Mouse (Mus musculus) urinary bladder, adult 18-20 months (tissue): ENCODE results near the gene Zcchc17.

Source experiments
- DNase-seq, 2 experiments: peaks; one replicate each; pipeline ENCODE4 v3.0.0; 2022; ENCODE audit warnings: low spot score in 2 of 2, mixed read lengths in 2 of 2

The Zcchc17 gene

DNA sequence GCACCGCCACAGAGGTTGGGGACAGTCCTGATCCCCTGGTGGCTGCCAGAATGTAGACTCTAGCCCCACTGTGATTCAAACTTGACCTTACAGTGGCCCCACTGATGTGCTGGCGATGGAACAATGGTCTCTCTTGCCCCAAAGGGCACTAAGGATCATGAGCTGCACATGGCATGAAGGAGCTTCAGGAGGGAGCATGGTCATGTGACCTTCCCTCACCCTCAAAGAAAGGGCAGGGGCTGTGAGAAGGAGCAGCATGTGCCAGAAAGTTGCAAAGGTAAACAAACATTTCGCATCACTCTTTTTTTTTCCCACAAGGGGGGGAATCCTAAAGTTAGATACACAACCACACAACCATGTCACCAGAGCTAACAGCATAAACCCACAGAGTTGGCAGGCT, 41.6 kb downstream of the Zcchc17 start:
- DNase-seq = no peak

GRCm38 (mm10) chr4:130316691-130317090, 43.1 kb downstream of the Zcchc17 start:
- no peak for DNase-seq

GRCm38 (mm10) chr4:130315771-130316527, 43.8 kb downstream of the Zcchc17 start:
- DNase-seq = no peak

GRCm38 (mm10) chr4:130313552-130313951, 46.2 kb downstream of the Zcchc17 start:
- no peak for DNase-seq

GRCm38 (mm10) chr4:130312526-130312925, 47.2 kb downstream of the Zcchc17 start:
- no peak for DNase-seq

DNA sequence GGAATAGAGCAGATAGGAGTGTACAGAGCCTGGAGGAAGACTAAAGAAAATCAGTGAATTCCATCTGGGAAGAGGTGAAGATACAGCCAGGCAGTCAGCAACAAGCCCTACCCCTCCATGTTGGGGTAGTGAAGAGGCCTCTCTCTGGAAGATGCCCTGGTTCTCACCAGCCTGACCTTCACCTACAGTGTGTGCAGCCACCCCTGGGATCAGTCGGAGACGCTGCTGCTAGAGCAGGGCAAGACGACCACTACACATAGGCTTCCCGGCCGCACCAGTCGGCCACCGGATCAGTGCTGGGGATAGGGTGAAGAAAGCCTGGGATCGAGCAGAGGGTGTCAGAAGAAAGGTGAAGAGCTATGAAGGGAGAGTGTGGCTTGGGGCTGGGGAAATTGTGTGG, 50.5 kb downstream of the Zcchc17 start:
- DNase-seq = no peak

DNA sequence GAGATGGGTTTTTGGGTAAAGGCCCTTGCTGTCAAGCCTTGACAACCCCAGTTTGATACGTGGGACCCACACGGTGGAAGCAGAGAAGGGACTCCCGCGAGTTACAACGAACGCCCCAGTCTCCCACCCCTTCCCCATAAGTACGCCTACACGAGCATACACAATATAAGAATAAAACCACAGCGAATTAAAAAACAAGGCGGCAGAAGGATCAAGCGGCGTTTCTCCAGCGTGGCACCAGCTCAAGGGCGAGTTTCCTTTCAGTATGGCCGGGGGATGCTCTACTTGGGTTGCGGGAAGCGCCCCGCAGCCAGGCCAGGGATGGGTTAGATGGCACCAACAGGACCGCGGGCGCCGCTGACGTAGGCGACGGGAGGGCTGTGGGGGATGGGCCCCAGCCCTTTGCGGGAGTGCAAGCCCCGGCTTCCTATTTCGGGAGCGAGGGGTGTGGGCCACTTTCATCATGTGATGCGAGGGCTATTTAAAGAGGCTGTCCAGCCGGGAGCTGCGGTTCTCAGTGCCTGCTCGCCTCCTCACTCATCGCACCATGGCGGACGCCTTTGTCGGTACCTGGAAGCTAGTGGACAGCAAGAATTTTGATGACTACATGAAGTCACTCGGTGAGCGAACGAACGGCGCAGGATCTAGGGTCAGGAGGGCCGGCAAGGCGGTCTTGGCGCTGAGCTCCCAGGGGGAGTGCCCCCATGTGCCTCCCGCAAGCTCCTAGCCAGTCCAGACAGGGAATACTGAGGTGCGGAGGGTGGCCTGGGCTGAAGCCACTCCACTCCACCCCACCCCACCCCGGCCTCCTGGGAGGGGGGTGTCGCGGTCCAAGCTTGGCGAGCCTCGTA, 51.3 kb downstream of the Zcchc17 start, which contains the start of the genes Fabp3 and Gm10570:
TSS of gene Fabp3 (plus strand) at position 365 of the 851 bp plus-strand sequence.
TSS of gene Gm10570 (minus strand) at position 444 of the 851 bp plus-strand sequence.
- DNase-seq = peak; percentile 27 to 41

DNA sequence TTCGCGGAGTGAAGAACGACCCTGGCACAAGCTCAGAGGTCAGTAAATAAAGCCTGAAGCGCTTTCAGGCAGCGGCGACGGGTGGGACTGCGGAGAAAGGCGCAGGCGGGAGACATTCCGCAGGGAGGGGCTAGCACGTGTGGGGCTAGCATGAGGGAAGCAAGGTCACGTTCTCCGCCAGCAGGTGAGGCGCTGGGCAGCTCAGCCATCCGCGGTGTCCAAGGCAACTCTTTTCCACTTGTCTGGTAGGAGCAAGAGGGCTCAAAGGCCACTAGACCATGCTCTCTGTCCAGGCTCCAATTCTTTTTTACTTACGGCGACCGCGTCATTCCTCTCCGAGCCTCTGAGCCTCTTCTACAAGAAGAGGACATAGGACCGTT, 51.9 kb downstream of the Zcchc17 start:
- DNase-seq = peak; percentile 10 to 30

DNA sequence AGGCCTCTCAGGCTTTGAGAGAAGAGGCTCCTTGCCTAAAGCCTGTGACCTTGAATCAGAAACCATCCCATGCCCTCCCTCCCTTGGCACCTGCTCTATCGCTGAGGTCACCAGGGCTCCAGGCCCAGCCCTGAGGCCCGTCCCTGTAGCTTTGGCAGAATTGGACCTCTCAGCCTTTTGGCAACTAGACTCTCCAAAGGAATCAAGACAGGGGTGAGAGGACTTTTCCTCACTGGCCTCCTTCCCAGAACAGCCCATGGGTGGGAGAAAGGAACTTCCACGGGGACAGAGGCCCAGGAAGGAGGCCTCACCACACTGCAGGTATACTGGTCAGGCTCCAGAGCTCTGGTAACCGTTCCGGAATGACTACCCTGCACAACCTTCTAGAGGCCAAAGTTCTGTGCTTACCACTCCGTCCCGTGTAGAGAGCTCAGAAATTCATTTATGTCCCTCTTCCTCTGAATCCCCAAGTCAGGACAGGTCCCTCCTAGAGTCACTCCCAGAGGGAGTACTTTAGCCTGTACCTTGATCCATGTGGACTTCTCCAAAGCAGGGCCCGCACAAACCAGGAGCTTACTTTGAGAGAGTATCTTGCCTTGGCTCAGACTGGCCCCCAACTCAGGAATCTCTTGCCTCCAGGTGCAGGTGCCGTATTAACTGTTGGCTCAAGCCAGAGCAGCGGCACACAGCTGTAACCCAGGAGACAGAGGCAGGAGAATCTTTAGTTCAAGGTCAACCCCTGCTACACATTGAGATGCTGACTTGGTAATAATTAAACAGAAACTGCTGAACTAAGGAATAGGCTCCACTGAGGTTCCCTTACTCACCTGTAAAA, 52.7 kb downstream of the Zcchc17 start:
- DNase-seq = no peak

- DNase-seq = no peak
Measured at GRCm38 (mm10) chr4:130304746-130305145, 55.0 kb downstream of the Zcchc17 start.

DNA sequence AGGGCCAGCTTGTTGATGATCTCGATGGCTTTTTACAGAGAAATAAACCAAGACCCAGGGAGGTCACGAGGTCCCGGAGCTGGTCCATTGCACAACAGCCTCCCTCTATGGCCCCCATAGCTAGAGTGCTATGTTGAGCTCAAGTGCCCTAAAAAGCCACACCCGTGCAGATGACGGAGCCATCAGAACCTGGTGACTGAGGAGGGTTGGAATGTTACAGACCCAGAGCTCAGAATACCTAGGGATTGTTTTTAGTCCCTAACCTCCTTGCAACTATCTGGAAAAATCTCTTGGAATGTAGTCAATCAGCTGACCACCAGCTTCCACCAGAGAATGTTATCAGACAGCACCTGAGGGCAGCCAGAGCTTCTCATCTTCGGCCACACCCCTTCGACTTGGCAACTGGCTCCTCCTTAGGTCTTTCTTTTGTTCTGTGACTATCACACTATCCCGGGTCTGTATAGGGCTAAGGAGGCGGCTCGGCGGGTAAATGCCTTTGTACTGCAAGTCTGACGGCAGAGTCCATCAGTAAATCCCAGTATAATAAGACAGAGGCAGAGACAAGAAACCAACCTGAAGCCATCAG, 57.4 kb downstream of the Zcchc17 start:
- DNase-seq = no peak

- no peak for DNase-seq
Measured at GRCm38 (mm10) chr4:130299629-130300018, 60.1 kb downstream of the Zcchc17 start.

DNA sequence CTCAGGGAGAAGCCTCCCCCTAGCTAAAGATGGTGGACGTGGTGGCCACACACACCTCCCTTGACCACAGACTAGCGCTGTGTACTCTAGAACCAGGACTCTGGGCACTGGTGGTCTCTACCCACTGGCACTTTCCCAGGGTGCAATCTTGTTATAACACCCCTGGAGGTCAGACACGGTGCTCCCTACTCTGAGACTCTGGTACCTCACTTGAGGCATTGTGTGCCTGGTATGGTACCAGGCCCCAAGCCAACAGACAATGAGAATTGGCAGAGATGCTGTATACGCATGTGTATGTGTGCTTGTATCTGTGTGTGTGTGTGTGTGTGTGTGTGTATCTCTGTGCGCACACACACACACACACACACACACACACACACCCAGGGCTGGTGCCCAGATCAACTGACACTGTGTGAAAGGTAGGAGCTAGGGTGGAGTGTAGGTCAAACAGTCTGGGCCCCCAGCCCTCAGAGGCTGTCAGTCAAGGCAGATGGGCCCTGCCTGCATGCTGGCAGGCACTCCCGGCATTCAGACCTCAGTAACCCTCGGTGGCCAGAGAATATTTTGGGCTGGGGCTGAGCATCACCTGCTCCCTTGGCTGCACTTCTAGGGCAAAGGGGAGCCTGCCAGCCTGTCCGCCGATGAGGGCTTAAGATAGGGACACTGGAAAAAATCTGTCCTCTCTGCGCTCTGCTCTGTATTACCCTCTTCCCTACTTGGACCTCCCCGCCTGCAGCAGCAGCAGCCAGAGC, 60.7 kb downstream of the Zcchc17 start:
- DNase-seq = no peak

- DNase-seq = no peak
Measured at GRCm38 (mm10) chr4:130297123-130297529, 62.6 kb downstream of the Zcchc17 start.

DNA sequence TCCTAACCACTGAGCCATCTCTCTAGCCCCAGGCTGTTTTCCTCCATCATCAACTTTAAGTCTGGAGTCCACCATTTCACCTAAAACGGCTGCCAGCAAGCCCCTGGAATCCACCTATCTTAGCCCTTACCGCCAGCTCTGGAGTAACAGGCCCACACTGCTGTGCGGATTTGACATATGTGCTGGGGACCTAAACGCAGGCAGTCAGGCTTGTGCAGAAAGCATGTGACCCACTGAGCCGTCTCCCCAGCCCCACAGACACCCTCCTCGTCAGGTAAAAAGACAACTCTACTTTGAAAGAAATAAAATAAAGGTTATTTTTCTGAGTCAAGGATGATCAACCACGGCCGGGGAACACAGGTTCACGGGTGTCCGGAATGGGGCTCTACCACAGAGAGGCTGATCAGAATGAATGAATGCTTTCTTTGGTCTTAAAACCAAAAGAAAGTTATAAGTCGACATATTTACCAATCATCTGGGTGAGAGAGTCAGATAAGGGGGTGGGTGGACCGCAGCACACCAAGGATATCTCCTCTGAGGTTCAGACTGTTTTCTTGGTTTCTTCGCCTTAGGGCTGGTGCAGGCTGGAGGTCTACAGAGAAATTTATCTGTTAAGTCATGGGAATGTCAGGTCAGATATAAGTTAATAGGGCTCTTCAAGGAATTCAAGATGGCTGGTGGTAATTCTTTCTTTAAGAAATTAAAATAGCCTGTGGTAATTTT, 63.3 kb downstream of the Zcchc17 start:
- no peak for DNase-seq

DNA sequence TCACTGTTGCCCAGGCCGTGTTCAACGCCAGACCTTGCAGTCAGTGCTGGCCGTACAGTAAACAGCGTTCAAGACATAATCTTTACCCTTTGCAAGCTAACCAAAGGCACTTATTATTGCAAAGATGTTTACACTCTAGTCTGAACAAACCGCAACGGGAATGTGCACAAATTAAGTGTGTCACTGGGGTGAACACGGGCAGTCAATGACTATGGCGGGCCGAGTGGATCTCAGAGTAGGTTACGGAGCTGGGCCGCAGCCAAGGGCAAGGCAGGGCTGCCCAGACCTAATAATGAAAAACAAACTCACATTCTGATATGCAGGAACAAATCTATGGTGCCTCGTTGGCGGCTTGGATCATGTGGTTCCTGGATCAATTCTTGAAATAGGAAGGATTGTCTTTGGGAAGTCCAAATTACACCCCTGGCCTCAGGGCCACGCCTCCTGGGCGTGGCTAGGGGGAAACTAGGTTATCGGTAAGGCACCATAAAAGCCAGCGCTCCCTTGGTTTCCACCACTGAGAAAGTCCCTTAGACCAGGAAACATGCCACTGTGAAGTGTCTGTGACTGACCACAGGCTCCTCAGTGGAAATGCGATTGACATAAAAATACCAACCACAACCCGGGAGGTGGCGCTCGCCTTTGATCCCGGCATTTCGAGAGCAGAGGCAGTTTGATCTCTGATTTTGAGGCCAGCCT, 64.5 kb downstream of the Zcchc17 start:
- DNase-seq = peak in 1 of 2 experiments; percentile 15

- DNase-seq = no peak
Measured at GRCm38 (mm10) chr4:130294513-130294912, 65.2 kb downstream of the Zcchc17 start.

DNA sequence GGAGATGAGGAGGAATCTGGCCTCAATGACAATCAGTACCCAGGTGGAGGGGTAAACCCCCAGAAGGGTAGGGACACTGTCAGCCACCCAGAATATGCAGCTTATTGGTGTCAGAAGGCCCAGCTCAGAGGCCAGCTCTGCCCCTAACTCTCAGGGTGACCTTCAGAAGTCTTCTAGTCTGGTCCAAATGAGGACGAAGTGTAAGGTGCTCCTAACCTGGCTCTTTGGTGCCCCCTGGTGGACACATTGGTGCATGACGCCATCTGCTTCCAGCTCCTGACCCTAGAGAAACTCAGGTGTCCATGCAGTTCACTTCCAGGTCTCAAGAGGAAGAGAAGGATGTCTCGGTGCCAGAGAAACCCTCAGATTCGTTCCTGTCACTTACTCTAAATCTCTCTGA, 67.5 kb downstream of the Zcchc17 start:
- DNase-seq = peak; percentile 34 to 72

GRCm38 (mm10) chr4:130289824-130290223, 69.9 kb downstream of the Zcchc17 start:
- DNase-seq = no peak
